Mouse (Mus musculus) heart, embryonic 14.5 days (tissue): ENCODE data around the gene Mob3a. TPM values are rescaled to one million over a fixed set of nuclear protein-coding genes. Genes with fewer than 3 reads are reported as not detected.

Source experiments
- ATAC-seq: fragments of 200-750 bp; cut with Nextera tagmentation; 2 replicates; pipeline ENCODE4 v1.8.0; 2017; ENCODE audit warnings: low read depth, moderate TSS enrichment; ENCODE audit not compliant: insufficient number of reproducible peaks, insufficient read depth, low FRiP score
- H3K27ac ChIP-seq, 2 experiments: fragments of 200-500 bp in 1 of 2; fragments of 300-500 bp in 1 of 2; sonication (generic) in 1 of 2; replicated peaks in 1 of 2; 2 replicates each; pipeline ENCODE4 v1.5.1; 2012 to 2014; ENCODE audit warnings: low read depth in 2 of 2, low read length in 2 of 2, control low read depth in 1 of 2, mild to moderate bottlenecking in 1 of 2, mixed read lengths in 1 of 2; ENCODE audit not compliant: control insufficient read depth in 1 of 2, insufficient read depth in 1 of 2
- H3K27me3 ChIP-seq: fragments of 300-500 bp; sonication (generic); 2 replicates; pipeline ENCODE4 v1.6.1; 2014; ENCODE audit warnings: mild to moderate bottlenecking, low read length, control low read depth; ENCODE audit not compliant: control insufficient read depth, insufficient read depth
- H3K36me3 ChIP-seq: fragments of 300-500 bp; sonication (generic); 2 replicates; pipeline ENCODE4 v1.6.1; 2014; ENCODE audit warnings: mild to moderate bottlenecking, control low read depth, low read length, mixed read lengths; ENCODE audit not compliant: control insufficient read depth, insufficient read depth
- H3K4me1 ChIP-seq, 2 experiments: fragments of 200-500 bp in 1 of 2; fragments of 300-500 bp in 1 of 2; sonication (generic) in 1 of 2; 2 replicates each; pipeline ENCODE4 v1.6.1; 2012 to 2014; ENCODE audit warnings: low read length in 2 of 2, control low read depth in 1 of 2, mixed read lengths in 1 of 2; ENCODE audit not compliant: control insufficient read depth in 2 of 2, insufficient read depth in 2 of 2
- H3K4me2 ChIP-seq: fragments of 300-500 bp; sonication (generic); 2 replicates; pipeline ENCODE4 v1.6.1; 2014; ENCODE audit warnings: mild to moderate bottlenecking, low read length
- H3K4me3 ChIP-seq, 2 experiments: fragments of 200-500 bp in 1 of 2; fragments of 300-500 bp in 1 of 2; sonication (generic) in 1 of 2; 2 replicates each; pipeline ENCODE4 v1.5.1; 2012 to 2014; ENCODE audit warnings: low read length in 2 of 2, mild to moderate bottlenecking in 2 of 2, control low read depth in 1 of 2, low read depth in 1 of 2, moderate library complexity in 1 of 2; ENCODE audit not compliant: control insufficient read depth in 1 of 2, insufficient read depth in 1 of 2
- H3K9ac ChIP-seq: fragments of 300-500 bp; sonication (generic); 2 replicates; pipeline ENCODE4 v1.6.1; 2014; ENCODE audit warnings: mild to moderate bottlenecking, low read length
- H3K9me3 ChIP-seq: fragments of 300-500 bp; sonication (generic); 2 replicates; pipeline ENCODE4 v1.6.1; 2016; ENCODE audit warnings: low read length, control low read depth; ENCODE audit not compliant: control insufficient read depth
- WGBS: fragments of 180-500 bp; shearing (Covaris S2); extraction: QIAGEN DNeasy Blood & Tissue Kit; methylation state at CpG from one replicate; pipeline ENCODE4 v1.1.7; 2014; 5-methylcytosine and 5-hydroxymethylcytosine counted together
- polyA plus RNA-seq: library from polyadenylated mRNA; unstranded; fragments of >200 nt; fragmentation: Nextera tagmentation; extraction: Ambion mirVana; gene quantifications from 2 replicates; pipeline ENCODE4 v1.2.1, GENCODE M21; 2014

Gene Mob3a
- polyA plus RNA-seq, 1 experiment from 2014 or later: 22.3 TPM

GRCm38 (mm10) chr10:80671251-80671650 is 30.5 kb downstream of the Mob3a start:
- H3K4me2 ChIP-seq: no peak overlapping the region
- ATAC-seq: no peak
- H3K27me3 ChIP-seq: no peaks in the 10 kb centered on the region
- 74% methylated on average over 4 of the region's 4 CpGs for WGBS
- H3K36me3 ChIP-seq: peaks cover 74% of the 10 kb centered on the region
- no peak overlapping the region for H3K9ac ChIP-seq
- peaks cover 14 to 48% of the 10 kb centered on the region in 2 experiments for H3K4me1 ChIP-seq
- H3K27ac ChIP-seq: no peak overlapping the region
- no peaks in the 10 kb centered on the region for H3K9me3 ChIP-seq
- H3K4me3 ChIP-seq: no peak overlapping the region

GRCm38 (mm10) chr10:80670531-80670930 is 31.2 kb downstream of the Mob3a start:
- Histone ChIP-seq H3K4me2 (no peak overlapping the region), H3K4me1 (peaks cover 15 to 55% of the 10 kb centered on the region in 2 experiments), H3K36me3 (peaks cover 82% of the 10 kb centered on the region), H3K27me3 (no peaks in the 10 kb centered on the region), H3K9me3 (no peaks in the 10 kb centered on the region), H3K27ac (no peak overlapping the region), H3K9ac (no peak overlapping the region), H3K4me3 (no peak overlapping the region)
- 94% methylated on average over 2 of the region's 2 CpGs for WGBS
- ATAC-seq: no peak

- no peak overlapping the region for H3K4me2 ChIP-seq
- no peak overlapping the region for H3K9ac ChIP-seq
- H3K4me1 ChIP-seq: peaks cover 19 to 58% of the 10 kb centered on the region in 2 experiments
- ATAC-seq: no peak
- no peak overlapping the region for H3K27ac ChIP-seq
- no peak overlapping the region for H3K4me3 ChIP-seq
- no peaks in the 10 kb centered on the region for H3K27me3 ChIP-seq
- H3K9me3 ChIP-seq: no peaks in the 10 kb centered on the region
- peaks cover 83% of the 10 kb centered on the region for H3K36me3 ChIP-seq
- WGBS: 98% methylated on average over 7 of the region's 7 CpGs
These were observed 31.9 kb downstream of the Mob3a start for GRCm38 (mm10) chr10:80669737-80670485.

GRCm38 (mm10) chr10:80669018-80669417 is 32.8 kb downstream of the Mob3a start:
- Histone ChIP-seq H3K36me3 (peaks cover 83% of the 10 kb centered on the region), H3K4me3 (no peak overlapping the region), H3K9me3 (no peaks in the 10 kb centered on the region), H3K27ac (no peak overlapping the region), H3K4me1 (peaks cover 17 to 58% of the 10 kb centered on the region in 2 experiments), H3K9ac (no peak overlapping the region), H3K4me2 (no peak overlapping the region), H3K27me3 (no peaks in the 10 kb centered on the region)
- 86% methylated on average over 12 of the region's 12 CpGs for WGBS
- no peak for ATAC-seq

- Histone ChIP-seq H3K27me3 (no peaks in the 10 kb centered on the region), H3K36me3 (peaks cover 83% of the 10 kb centered on the region)
- no peak for ATAC-seq
These were observed 33.2 kb downstream of the Mob3a start for GRCm38 (mm10) chr10:80668614-80669013.

GRCm38 (mm10) chr10:80666837-80667412 is 34.9 kb downstream of the Mob3a start:
- Histone ChIP-seq H3K36me3 (peaks cover 66% of the 10 kb centered on the region), H3K4me3 (no peak overlapping the region), H3K27me3 (no peaks in the 10 kb centered on the region), H3K4me2 (no peak overlapping the region), H3K9ac (no peak overlapping the region), H3K27ac (no peak overlapping the region), H3K4me1 (peaks cover 22 to 48% of the 10 kb centered on the region in 2 experiments), H3K9me3 (no peaks in the 10 kb centered on the region)
- ATAC-seq: no peak
- WGBS: 80% methylated on average over 19 of the region's 19 CpGs

More at GRCm38 (mm10) chr10:80668614-80669013, 33.2 kb downstream of the Mob3a start:
- Histone ChIP-seq H3K27ac (no peak overlapping the region), H3K9ac (no peak overlapping the region), H3K4me2 (no peak overlapping the region), H3K4me1 (peaks cover 18 to 58% of the 10 kb centered on the region in 2 experiments), H3K9me3 (no peaks in the 10 kb centered on the region), H3K4me3 (no peak overlapping the region)
- WGBS: 88% methylated on average over 11 of the region's 11 CpGs

GRCm38 (mm10) chr10:80665981-80666733 is 35.6 kb downstream of the Mob3a start:
- peaks cover 58% of the 10 kb centered on the region for H3K36me3 ChIP-seq
- no peaks in the 10 kb centered on the region for H3K27me3 ChIP-seq
- no peaks in the 10 kb centered on the region for H3K9me3 ChIP-seq
- peak overlapping the region in 1 of 2 experiments; percentile 91; a peak in 2 of 4 replicates for H3K27ac ChIP-seq
- H3K9ac ChIP-seq: 0 out of 2 replicates have a peak overlapping the region, but pooled peaks have one; percentile 70
- peaks cover 22 to 45% of the 10 kb centered on the region in 2 experiments for H3K4me1 ChIP-seq
- H3K4me3 ChIP-seq: no peak overlapping the region
- 72% methylated on average over 10 of the region's 10 CpGs for WGBS
- H3K4me2 ChIP-seq: no peak overlapping the region
- no peak for ATAC-seq
